Mouse (Mus musculus): ENCODE measurements around the gene Trmt44.

DNA sequence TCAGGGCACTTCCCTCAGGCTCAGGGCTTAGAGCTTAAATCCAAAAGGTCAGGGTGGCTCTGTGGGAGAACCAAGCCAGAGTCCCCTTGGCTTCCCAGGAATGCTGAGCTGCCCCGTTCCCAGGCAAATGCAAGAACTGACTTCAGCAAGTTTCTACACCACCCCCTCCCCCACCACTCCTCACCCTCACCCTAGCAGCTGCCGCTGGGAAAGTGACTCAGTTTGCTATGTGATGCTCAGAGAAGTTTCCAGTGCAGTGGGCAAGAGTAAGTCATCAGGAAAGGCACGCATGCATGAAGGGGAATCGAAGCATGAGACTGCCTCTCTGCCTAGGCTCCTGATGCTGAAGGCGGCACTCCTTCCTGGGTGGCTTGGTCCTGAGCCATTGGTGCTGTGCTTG lies 42.1 kb upstream of the Trmt44 start:
- TF ChIP-seq CTCF (IDR thresholded peaks at IDR 0.05; ENCODE audit: control insufficient read depth, insufficient read depth, low read length) (no peak), POLR2A (IDR thresholded peaks at IDR 0.05; ENCODE audit: borderline replicate concordance, control insufficient read depth, low read depth, low read length) (no peak)
